Mouse (Mus musculus) spleen, adult 2 months (tissue): ENCODE measurements around the gene Sh2b1. TPM values are rescaled to one million over a fixed set of nuclear protein-coding genes. Genes with fewer than 3 reads are reported as not detected.

ENCODE experiments used
- DNase-seq, 2 experiments: peaks; one replicate each; pipeline versions ENCODE4 v3.0.0 to v3.0.0-alpha.2; 2012 to 2021; ENCODE audit warnings: low spot score in 2 of 2, low read depth in 1 of 2
- H3K27ac ChIP-seq: fragments of 200-500 bp; 2 replicates; pipeline ENCODE4 v1.5.1; 2012; ENCODE audit warnings: low read length, inconsistent platforms; ENCODE audit not compliant: insufficient read depth
- H3K27me3 ChIP-seq: fragments of 200-500 bp; 2 replicates; pipeline ENCODE4 v1.6.1; 2012; ENCODE audit warnings: mild to moderate bottlenecking, moderate library complexity, low read length, inconsistent platforms; ENCODE audit not compliant: control insufficient read depth, insufficient read depth
- H3K36me3 ChIP-seq: fragments of 200-500 bp; 2 replicates; pipeline ENCODE4 v1.6.1; 2012; ENCODE audit warnings: mild to moderate bottlenecking, low read length, inconsistent platforms; ENCODE audit not compliant: control insufficient read depth, insufficient read depth
- H3K4me1 ChIP-seq: fragments of 200-500 bp; 2 replicates; pipeline ENCODE4 v1.6.1; 2011; ENCODE audit warnings: inconsistent platforms; ENCODE audit not compliant: control insufficient read depth, insufficient read depth, insufficient read length
- H3K4me3 ChIP-seq: fragments of 200-500 bp; 2 replicates; pipeline ENCODE4 v1.5.1; 2011; ENCODE audit warnings: mild to moderate bottlenecking, inconsistent platforms; ENCODE audit not compliant: insufficient read depth, insufficient read length; ENCODE audit errors: extremely low read depth
- CTCF ChIP-seq: fragments of 200-500 bp; IDR thresholded peaks from 2 replicates; pipeline ENCODE4 v1.5.1; 2011; ENCODE audit warnings: mild to moderate bottlenecking, inconsistent platforms; ENCODE audit not compliant: insufficient read depth, insufficient read length, insufficient replicate concordance; ENCODE audit errors: extremely low read depth
- POLR2A ChIP-seq: fragments of 200-500 bp; IDR thresholded peaks from 2 replicates; pipeline ENCODE4 v1.6.1; 2011; ENCODE audit warnings: low read depth, low read length, inconsistent platforms
- WGBS: fragments of 180-500 bp; shearing (Covaris S2); methylation state at CpG from one replicate; pipeline ENCODE4 v1.1.7; 2018; 5-methylcytosine and 5-hydroxymethylcytosine counted together
- polyA plus RNA-seq: library from polyadenylated mRNA; depleted of rRNA; stranded (reverse); fragments of >200 nt; gene quantifications from 2 replicates; pipeline ENCODE4 v1.2.3, GENCODE M21; 2012

Sh2b1 gene
- polyA plus RNA-seq, 1 experiment, result 53.4 TPM

DNA sequence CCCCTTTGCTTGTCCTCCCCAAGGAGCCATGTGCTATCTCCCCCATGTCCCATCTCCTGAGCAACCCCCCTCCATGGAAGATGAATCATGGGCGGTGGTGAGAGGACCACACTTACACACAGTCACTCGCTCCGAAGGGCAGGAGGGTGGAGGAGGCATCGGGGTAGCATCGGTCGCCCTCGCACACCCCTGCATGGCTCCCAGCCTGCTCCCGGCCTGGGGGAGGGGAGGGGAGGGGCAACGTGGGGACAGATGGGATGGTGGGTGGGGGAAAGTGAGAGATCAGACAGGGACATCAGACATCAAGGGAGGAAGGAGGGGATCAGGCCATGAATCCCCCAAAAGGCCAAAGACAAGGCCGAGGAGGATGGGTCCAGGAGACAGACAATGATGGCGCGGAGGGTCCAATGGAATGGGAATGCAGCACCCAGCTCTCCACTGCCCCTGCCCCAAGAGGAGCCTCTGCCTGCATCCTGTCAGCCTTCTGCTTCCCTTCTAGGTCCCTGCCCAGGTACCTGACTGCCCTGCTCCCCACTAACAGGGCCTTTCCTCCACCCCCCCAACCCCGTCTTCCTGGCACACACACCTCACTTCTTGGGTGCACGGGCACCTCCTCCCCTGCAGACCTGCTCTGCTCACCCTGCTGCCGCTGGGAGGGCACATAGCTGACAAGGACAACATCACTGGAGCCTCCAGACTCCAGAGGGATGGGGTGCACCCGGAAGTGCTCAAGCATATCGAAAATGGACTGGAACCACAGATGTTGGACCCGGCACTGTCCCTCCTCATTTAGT, 7.2 kb downstream of the Sh2b1 start:
- H3K4me3 ChIP-seq, result no peak overlapping the region
- H3K4me1 ChIP-seq, result peaks cover 15% of the 10 kb centered on the region; the same call in 1 of the 2 replicates
- 93% methylated on average over 18 of the region's 18 CpGs for WGBS
- H3K27ac ChIP-seq, result no peak overlapping the region
- TF ChIP-seq POLR2A (no peak), CTCF (no peak)
- DNase-seq, result no peak
- no peaks in the 10 kb centered on the region for H3K27me3 ChIP-seq
- peaks cover 23% of the 10 kb centered on the region for H3K36me3 ChIP-seq

DNA sequence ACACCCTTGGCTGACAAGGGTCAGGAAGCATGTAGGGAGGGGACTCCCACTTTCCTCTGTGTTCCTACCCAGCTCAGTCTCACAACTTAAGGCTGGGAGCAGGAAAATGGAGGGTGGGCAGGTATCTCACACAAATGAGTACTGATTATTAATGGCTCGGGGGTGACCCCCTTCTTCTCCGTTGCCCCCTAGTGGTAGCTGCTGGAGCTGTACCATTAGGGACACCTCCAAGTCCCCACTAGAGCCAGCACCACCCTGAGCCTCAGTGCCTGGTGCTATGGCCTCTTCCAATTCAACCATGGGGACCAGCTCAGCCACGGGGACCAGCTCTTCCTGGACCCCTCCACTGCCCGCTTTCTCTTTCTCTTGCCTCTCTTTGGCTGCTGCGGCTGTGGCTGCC, 8.0 kb downstream of the Sh2b1 start:
- peaks cover 23% of the 10 kb centered on the region for H3K36me3 ChIP-seq
- no peak overlapping the region for H3K4me3 ChIP-seq
- H3K27ac ChIP-seq, result no peak overlapping the region
- TF ChIP-seq CTCF (peak; percentile 42; the same call in 1 of the 2 replicates), POLR2A (no peak)
- WGBS, result 46% methylated on average over 5 of the region's 5 CpGs
- no peaks in the 10 kb centered on the region for H3K27me3 ChIP-seq
- peaks cover 9% of the 10 kb centered on the region; the same call in 1 of the 2 replicates for H3K4me1 ChIP-seq
- DNase-seq, result peak in 1 of 2 experiments; percentile 71

GRCm38 (mm10) chr7:126466707-126467106, 8.5 kb downstream of the Sh2b1 start:
- no peak overlapping the region for H3K4me3 ChIP-seq
- H3K36me3 ChIP-seq, result peaks cover 23% of the 10 kb centered on the region
- H3K27me3 ChIP-seq, result no peaks in the 10 kb centered on the region
- WGBS, result 81% methylated on average over 5 of the region's 5 CpGs
- no peak overlapping the region for H3K27ac ChIP-seq
- DNase-seq, result no peak
- peaks cover 8% of the 10 kb centered on the region; the same call in 1 of the 2 replicates for H3K4me1 ChIP-seq
- TF ChIP-seq POLR2A (no peak), CTCF (no peak)

GRCm38 (mm10) chr7:126466116-126466515, 9.1 kb downstream of the Sh2b1 start:
- 87% methylated on average over 9 of the region's 9 CpGs for WGBS
- H3K4me1 ChIP-seq, result peaks cover 5% of the 10 kb centered on the region; the same call in 1 of the 2 replicates
- H3K27ac ChIP-seq, result no peak overlapping the region
- TF ChIP-seq CTCF (no peak), POLR2A (no peak)
- no peak overlapping the region for H3K4me3 ChIP-seq
- peaks cover 22% of the 10 kb centered on the region for H3K36me3 ChIP-seq
- DNase-seq, result no peak
- no peaks in the 10 kb centered on the region for H3K27me3 ChIP-seq

DNA sequence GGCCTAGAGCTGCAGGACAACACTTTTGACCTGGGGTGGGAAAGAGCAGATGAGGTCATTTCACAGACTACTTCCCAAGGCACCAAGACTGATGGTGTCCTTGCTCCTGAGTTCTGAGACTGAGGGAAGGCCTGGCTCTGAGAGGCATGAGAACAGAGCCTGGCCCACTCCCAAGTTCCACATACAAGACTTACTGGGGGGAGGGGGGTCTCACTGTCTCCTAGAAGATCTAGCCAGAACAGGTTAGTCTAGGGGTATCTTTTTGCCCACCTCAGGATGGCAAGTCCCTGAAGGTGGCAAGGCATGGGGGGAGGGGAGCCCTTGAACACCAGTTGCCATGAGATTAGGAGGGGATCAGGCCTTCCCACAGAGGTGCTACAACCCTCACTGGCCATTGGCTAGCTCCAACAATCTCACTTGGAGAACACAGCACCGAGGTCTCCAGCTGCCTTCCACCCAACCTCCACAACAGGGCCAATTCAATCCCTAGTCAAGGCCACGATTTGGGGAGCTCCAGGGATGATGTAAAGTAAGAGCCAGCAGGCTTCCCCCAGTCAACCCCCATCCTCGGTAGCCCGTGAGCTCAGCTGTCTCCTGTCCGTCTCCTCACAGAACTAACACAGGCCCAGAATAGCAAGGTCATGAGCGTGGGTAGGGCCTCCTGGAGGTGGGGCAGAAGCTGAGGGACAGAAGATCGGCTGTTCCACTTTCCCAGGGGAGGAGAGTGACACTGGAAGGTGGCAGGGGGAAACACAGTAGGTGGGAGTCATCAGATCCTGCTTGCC, 9.8 kb downstream of the Sh2b1 start:
- DNase-seq, result no peak
- no peaks in the 10 kb centered on the region for H3K27me3 ChIP-seq
- peaks cover 2% of the 10 kb centered on the region; the same call in 1 of the 2 replicates for H3K4me1 ChIP-seq
- no peak overlapping the region for H3K4me3 ChIP-seq
- H3K27ac ChIP-seq, result no peak overlapping the region
- no peak for TF ChIP-seq CTCF
- no peak for TF ChIP-seq POLR2A
- 62% methylated on average over 7 of the region's 7 CpGs for WGBS
- H3K36me3 ChIP-seq, result peaks cover 19% of the 10 kb centered on the region

GRCm38 (mm10) chr7:126464836-126465235, 10.4 kb downstream of the Sh2b1 start:
- 79% methylated on average over 5 of the region's 5 CpGs for WGBS
- TF ChIP-seq POLR2A (no peak), CTCF (no peak)
- H3K27me3 ChIP-seq, result no peaks in the 10 kb centered on the region
- no peaks in the 10 kb centered on the region; the same call in 1 of the 2 replicates for H3K4me1 ChIP-seq
- no peak overlapping the region for H3K27ac ChIP-seq
- peaks cover 19% of the 10 kb centered on the region for H3K36me3 ChIP-seq
- DNase-seq, result no peak
- H3K4me3 ChIP-seq, result no peak overlapping the region

GRCm38 (mm10) chr7:126464121-126464520, 11.1 kb downstream of the Sh2b1 start:
- WGBS, result 18% methylated on average over 4 of the region's 4 CpGs
- no peak for DNase-seq
- Histone ChIP-seq H3K4me3 (no peak overlapping the region), H3K27ac (no peak overlapping the region), H3K4me1 (no peaks in the 10 kb centered on the region; the same call in 1 of the 2 replicates), H3K36me3 (peaks cover 17% of the 10 kb centered on the region), H3K27me3 (no peaks in the 10 kb centered on the region)
- TF ChIP-seq CTCF, result no peak
- TF ChIP-seq POLR2A, result no peak
